Mouse (Mus musculus) cerebellum, adult 2 months (tissue): Measurements from ENCODE around the gene Il34.

ENCODE experiments used
- CTCF ChIP-seq: fragments of 200-500 bp; IDR thresholded peaks from 2 replicates; pipeline ENCODE4 v1.5.1; 2011; ENCODE audit warnings: low read depth, mild to moderate bottlenecking, control low read depth, low read length, moderate library complexity, borderline replicate concordance; ENCODE audit not compliant: insufficient read depth
- POLR2A ChIP-seq: fragments of 200-500 bp; IDR thresholded peaks from 2 replicates; pipeline ENCODE4 v1.6.1; 2011; ENCODE audit warnings: low read length, control low read depth, borderline replicate concordance; ENCODE audit not compliant: insufficient read depth

- TF ChIP-seq POLR2A: no peak
- TF ChIP-seq CTCF: no peak
These were observed 37.5 kb upstream of the Il34 start for GRCm38 (mm10) chr8:110843207-110843606.
